Mouse (Mus musculus): ENCODE measurements around the gene Dhx40.

DNA sequence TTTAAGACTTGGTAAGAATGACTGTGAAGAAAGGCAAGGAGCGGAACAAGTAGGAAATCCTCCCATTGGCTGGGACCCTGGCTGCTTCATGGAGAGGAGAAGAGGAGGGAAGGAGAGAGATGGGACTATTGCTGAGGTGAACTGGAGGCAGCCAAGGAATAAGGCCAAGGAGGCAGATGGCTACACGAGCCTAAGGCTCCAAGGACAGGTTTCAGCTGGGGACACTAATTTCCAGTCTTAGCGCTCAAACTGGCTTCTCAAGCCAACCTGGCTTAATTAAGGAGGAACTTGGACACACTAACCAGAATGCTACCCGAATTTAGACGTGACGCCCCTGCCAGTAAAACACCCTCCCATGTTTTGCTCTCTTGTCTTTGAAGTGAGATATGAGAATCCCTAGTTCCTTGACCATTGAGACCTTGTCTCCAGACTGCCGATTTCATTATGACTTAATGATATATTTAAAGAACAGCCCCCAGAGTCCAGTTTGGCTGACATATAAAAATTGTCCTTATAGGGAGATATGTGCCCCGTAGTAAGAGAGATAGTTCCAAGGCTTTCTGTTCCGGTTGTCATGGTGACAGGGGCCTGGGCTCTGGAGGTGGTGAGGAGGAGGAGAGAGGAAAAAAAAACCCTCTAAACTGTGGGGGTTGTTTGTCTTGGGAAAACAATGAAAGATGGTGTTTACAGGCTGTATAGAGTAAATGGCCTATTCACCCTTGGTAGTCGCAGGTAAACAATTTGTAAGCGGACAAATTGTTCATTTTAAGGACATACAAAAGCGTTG, 48.3 kb upstream of the Dhx40 start:
- TF ChIP-seq CTCF (IDR thresholded peaks at IDR 0.05; ENCODE audit: low read depth, low read length) (no peak), GATA1 (IDR thresholded peaks at IDR 0.05; ENCODE audit: borderline replicate concordance, low read length) (no peak), TAL1 (conservative IDR thresholded peaks at IDR 0.05; ENCODE audit: low read depth, low read length) (no peak)

All from G1E (cell line).